Mouse (Mus musculus) hindbrain, embryonic 15.5 days (tissue): ENCODE results near the gene Kcnh7. TPM values are rescaled to one million over a fixed set of nuclear protein-coding genes. Genes with fewer than 3 reads are reported as not detected.
A peak's percentile ranks its signal among the peaks of the same experiment; 100 is the strongest.

Experiments
- ATAC-seq: fragments of 200-750 bp; cut with Nextera tagmentation; 2 replicates; pipeline ENCODE4 v1.8.0; 2017; ENCODE audit warnings: low read depth, moderate number of reproducible peaks, moderate TSS enrichment; ENCODE audit not compliant: low FRiP score
- H3K27ac ChIP-seq: fragments of 300-500 bp; sonication (generic); replicated peaks from 2 replicates; pipeline ENCODE4 v1.5.1; 2015; ENCODE audit warnings: mild to moderate bottlenecking, inconsistent platforms
- H3K27me3 ChIP-seq: fragments of 300-500 bp; sonication (generic); 2 replicates; pipeline ENCODE4 v1.6.1; 2015; ENCODE audit warnings: control low read depth, inconsistent platforms
- H3K36me3 ChIP-seq: fragments of 300-500 bp; sonication (generic); 2 replicates; pipeline ENCODE4 v1.6.1; 2015; ENCODE audit warnings: control low read depth, inconsistent platforms
- H3K4me1 ChIP-seq: fragments of 300-500 bp; sonication (generic); replicated peaks from 2 replicates; pipeline ENCODE4 v1.6.1; 2015; ENCODE audit warnings: control low read depth, inconsistent platforms
- H3K4me2 ChIP-seq: fragments of 300-500 bp; sonication (generic); 2 replicates; pipeline ENCODE4 v1.6.1; 2015; ENCODE audit warnings: moderate library complexity, mild to moderate bottlenecking, inconsistent platforms
- H3K4me3 ChIP-seq: fragments of 300-500 bp; sonication (generic); 2 replicates; pipeline ENCODE4 v1.5.1; 2015; ENCODE audit warnings: mild to moderate bottlenecking, inconsistent platforms
- H3K9ac ChIP-seq: fragments of 300-500 bp; sonication (generic); 2 replicates; pipeline ENCODE4 v1.6.1; 2015; ENCODE audit warnings: inconsistent platforms
- H3K9me3 ChIP-seq: fragments of 300-500 bp; sonication (generic); 2 replicates; pipeline ENCODE4 v1.6.1; 2016; ENCODE audit warnings: control low read depth, inconsistent platforms
- WGBS: fragments of 180-500 bp; shearing (Covaris S2); methylation state at CpG from one replicate; pipeline ENCODE4 v1.1.7; 2015; 5-methylcytosine and 5-hydroxymethylcytosine counted together
- polyA plus RNA-seq: library from polyadenylated mRNA; unstranded; fragments of >200 nt; fragmentation: Nextera tagmentation; extraction: Ambion mirVana; gene quantifications from 2 replicates; pipeline ENCODE4 v1.2.1, GENCODE M21; 2015

Kcnh7 gene
- polyA plus RNA-seq, 1 experiment from 2014 or later, result 10.3 TPM

DNA sequence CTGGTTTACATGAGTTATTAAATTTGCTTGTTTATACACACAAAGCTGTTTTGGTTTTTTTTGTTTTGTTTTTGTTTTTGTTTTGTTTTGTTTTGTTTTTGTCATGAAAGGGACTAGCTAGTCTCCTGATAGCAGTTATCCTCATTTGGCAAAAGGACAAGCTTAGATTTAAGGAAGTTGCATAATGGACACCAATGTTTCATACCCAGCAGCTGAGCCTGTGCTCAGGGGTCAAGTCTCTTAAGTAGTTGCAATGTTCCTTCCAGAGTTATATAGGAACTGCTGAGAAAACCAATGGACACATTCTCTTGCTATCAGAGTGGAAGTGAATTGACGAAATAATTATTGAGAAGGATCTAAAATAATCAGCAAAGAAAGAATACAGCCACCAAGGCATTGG is 528.0 kb downstream of the Kcnh7 start:
- H3K27ac ChIP-seq, result no peak overlapping the region
- no peak for ATAC-seq
- 78% methylated on average over 1 of the region's 1 CpGs for WGBS
- H3K9me3 ChIP-seq, result no peaks in the 10 kb centered on the region
- H3K27me3 ChIP-seq, result 0 out of 2 replicates have a peak, but pooled peaks cover 3% of the 10 kb centered on the region
- H3K9ac ChIP-seq, result no peak overlapping the region
- no peak overlapping the region for H3K4me3 ChIP-seq
- no peak overlapping the region for H3K4me2 ChIP-seq
- no peaks in the 10 kb centered on the region for H3K36me3 ChIP-seq
- H3K4me1 ChIP-seq, result no peaks in the 10 kb centered on the region

DNA sequence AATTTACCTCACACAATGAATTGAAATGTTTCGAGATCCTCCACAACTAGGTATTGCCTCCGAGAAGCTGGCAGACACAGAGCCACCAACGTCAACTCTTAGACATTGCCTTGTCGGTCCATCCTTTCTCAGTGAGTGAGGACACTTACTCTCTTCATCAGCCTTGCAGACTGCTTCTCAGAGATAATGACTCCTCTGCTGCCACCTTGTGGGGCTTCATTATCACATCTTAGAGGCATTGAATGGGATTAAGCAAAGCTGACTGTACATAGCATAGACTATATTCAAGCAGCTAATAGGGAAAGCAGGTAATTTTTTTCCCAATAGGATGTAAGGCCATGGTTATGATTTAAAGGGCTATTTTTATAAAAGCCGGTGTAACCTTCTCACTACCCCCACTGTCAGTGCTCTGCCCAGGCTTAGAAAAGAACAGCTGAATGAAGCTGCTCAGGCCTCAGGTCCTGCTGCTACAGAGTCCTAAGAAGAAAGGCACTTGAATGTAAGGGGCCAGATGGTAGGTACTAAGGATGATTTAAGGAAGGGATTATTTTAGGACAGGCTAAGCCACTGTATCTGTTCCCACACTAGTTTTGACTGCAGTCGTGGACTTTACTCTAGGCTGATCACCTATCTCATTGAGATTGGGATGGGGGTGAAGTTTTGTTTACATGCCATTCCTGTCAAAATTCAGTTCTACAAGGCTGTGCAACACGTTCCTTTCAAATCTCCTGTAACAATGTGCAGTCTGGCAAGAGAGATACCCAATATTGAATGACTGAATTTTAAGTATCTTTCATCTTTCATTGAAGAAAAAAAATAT is 529.4 kb downstream of the Kcnh7 start:
- H3K9me3 ChIP-seq, result no peaks in the 10 kb centered on the region
- H3K36me3 ChIP-seq, result no peaks in the 10 kb centered on the region
- H3K4me1 ChIP-seq, result no peaks in the 10 kb centered on the region
- WGBS, result 52% methylated on average over 7 of the region's 7 CpGs
- H3K4me3 ChIP-seq, result no peak overlapping the region
- 0 out of 2 replicates have a peak, but pooled peaks cover 3% of the 10 kb centered on the region for H3K27me3 ChIP-seq
- H3K4me2 ChIP-seq, result no peak overlapping the region
- peak; percentile 85 for ATAC-seq
- no peak overlapping the region for H3K9ac ChIP-seq
- H3K27ac ChIP-seq, result no peak overlapping the region

DNA sequence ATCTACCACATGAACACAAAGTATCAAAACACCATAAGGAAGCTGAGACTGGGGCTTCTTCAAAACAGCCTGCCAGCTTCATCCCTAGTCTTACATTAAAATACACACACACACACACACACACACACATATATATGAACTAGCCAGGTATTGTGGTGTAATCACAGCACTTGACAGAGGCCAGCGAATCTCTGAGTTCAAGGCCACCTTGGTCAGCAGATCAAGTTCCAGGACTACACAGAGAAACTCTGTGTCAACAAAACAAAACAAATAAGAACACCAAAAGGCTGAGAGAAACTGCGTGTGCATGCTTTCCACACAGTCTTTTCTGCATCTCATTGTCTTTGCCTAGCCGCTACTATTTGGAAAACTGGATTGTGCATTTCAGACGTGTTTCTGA is 531.6 kb downstream of the Kcnh7 start:
- ATAC-seq, result no peak
- Histone ChIP-seq H3K4me2 (no peak overlapping the region), H3K9ac (no peak overlapping the region), H3K4me1 (no peaks in the 10 kb centered on the region), H3K4me3 (no peak overlapping the region), H3K9me3 (no peaks in the 10 kb centered on the region), H3K36me3 (no peaks in the 10 kb centered on the region), H3K27ac (no peak overlapping the region), H3K27me3 (0 out of 2 replicates have a peak, but pooled peaks cover 3% of the 10 kb centered on the region)
- WGBS, result 81% methylated on average over 4 of the region's 4 CpGs

DNA sequence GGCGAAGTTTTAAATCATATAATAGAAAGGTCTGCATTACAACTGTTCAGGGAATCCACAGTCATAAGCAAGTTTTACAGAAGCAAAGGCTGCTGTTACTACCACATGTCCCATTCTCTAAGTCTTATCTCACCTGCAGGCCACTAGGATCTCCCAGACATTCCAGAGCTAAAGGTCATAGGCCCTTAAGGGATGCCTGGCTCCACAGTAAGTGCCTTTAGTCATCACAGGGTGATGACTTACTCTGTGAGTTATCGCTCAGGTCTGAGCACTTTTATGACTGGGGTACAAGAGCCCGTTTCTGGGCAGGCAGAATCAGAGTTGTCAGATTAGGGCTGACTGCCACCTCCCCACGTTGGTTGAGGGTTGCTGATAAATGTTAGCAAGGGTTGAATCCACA is 532.2 kb downstream of the Kcnh7 start:
- H3K9ac ChIP-seq, result no peak overlapping the region
- no peak overlapping the region for H3K4me2 ChIP-seq
- 83% methylated on average over 4 of the region's 4 CpGs for WGBS
- no peaks in the 10 kb centered on the region for H3K9me3 ChIP-seq
- no peak overlapping the region for H3K27ac ChIP-seq
- H3K4me3 ChIP-seq, result no peak overlapping the region
- ATAC-seq, result no peak
- 0 out of 2 replicates have a peak, but pooled peaks cover 4% of the 10 kb centered on the region for H3K4me1 ChIP-seq
- H3K36me3 ChIP-seq, result no peaks in the 10 kb centered on the region
- H3K27me3 ChIP-seq, result 0 out of 2 replicates have a peak, but pooled peaks cover 3% of the 10 kb centered on the region

DNA sequence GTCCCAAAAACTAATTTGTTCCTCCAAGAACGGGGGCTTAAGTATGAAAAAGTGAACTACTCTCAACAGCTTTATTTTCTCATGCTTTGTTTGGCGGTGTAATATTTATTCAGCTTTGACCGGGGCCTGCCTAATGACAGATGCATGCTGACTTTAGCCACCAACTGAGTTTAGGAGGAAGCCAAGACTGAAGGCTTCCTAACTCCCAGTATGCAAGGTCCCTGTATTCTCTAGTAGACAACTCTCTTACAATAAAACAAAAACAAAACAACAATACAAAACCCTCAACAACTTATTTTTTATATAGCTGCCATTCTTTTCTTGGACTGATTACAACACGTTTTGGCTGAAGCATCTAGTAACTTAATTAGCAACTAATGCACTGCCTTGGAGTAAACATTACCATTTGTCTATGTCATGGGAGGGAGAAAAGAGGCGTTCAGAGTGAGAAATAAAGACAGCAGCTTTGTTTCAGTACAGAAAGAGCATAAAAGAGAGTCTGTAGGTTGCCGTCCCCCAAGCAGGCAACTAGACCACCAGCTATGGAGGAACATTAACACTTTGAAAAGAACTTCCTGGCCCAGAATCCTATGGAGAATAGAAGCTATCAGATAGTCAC is 537.3 kb downstream of the Kcnh7 start:
- H3K27ac ChIP-seq, result no peak overlapping the region; the same call in 1 of the 2 replicates

DNA sequence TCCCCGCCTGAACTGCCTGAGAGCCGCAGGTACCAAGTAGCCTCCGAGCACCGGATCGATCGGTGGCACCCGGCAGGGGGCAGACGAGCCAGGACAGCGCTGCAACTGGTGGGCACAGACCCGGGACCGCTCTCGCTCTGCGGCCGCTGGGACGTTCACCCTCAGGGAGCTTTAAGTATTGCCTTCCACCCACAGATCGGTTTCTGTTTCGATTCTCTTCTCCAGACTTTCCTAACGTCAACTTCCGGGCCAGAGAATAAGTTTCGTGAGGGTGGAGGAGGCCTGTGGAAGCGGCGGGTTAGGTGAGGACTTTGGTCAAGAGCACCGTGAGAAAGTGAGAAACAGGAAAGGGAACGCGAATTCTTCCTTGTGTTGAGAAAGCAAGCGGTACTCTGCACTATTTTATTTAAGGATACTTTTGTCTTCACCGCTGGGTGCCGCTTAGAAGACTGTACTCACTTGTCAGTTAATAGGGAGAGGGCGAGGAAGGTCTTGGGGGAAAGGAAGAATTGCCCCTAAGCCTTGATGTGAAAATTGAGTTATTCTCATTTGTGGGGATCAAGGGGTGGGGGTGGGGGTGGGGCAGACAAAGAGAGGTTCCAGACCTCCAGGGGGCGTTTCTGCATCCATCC is 538.0 kb downstream of the Kcnh7 start, which contains the start of gene Ifih1:
Gene Ifih1 (minus strand): TSS at position 242 of the 632 bp plus-strand sequence.
- WGBS, result under 1% methylated on average over 30 of the region's 30 CpGs
- Histone ChIP-seq H3K4me1 (peaks cover 16% of the 10 kb centered on the region), H3K27me3 (peaks cover 8% of the 10 kb centered on the region), H3K4me3 (peak within 1 kb of the TSS; percentile 42), H3K9me3 (no peaks in the 10 kb centered on the region), H3K27ac (peak within 1 kb of the TSS; percentile 37), H3K36me3 (no peaks in the 10 kb centered on the region), H3K9ac (peak within 1 kb of the TSS; percentile 34), H3K4me2 (peak within 1 kb of the TSS; percentile 76)
- ATAC-seq, result peak; percentile 82

More for the DNA sequence above, 537.3 kb downstream of the Kcnh7 start:
- peak overlapping the region; percentile 76 for H3K4me2 ChIP-seq
- H3K9me3 ChIP-seq, result no peaks in the 10 kb centered on the region
- peak overlapping the region; percentile 42 for H3K4me3 ChIP-seq
- no peak overlapping the region for H3K9ac ChIP-seq
- 7% methylated on average over 6 of the region's 6 CpGs for WGBS
- ATAC-seq, result 0 out of 2 replicates have a peak, but pooled peaks have one; percentile 31
- H3K4me1 ChIP-seq, result peaks cover 16% of the 10 kb centered on the region
- H3K36me3 ChIP-seq, result no peaks in the 10 kb centered on the region
- H3K27me3 ChIP-seq, result peaks cover 11% of the 10 kb centered on the region

DNA sequence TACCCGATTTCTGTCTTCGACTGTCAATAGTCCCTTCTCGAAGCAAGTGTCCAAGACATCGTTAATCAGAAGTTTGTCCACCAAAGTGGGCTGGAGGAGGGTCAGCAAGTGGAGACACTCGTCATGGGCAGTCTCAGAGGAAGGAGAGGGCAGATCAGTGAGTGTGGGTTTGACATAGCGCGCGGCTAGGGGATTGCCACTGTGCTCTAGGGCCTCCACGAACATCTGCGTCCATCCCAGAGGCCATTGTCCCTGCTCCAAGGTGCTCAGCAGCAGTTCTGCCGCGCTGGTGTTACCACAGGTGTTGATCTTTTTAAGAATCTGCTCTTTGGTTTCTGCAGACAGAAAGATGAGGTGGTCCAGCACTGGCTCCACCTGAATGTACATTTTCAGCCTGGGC is 538.6 kb downstream of the Kcnh7 start:
- peak; percentile 57; the same call in 1 of the 2 replicates for ATAC-seq
- peak overlapping the region; percentile 76 for H3K4me2 ChIP-seq
- 31% methylated on average over 12 of the region's 12 CpGs for WGBS

DNA sequence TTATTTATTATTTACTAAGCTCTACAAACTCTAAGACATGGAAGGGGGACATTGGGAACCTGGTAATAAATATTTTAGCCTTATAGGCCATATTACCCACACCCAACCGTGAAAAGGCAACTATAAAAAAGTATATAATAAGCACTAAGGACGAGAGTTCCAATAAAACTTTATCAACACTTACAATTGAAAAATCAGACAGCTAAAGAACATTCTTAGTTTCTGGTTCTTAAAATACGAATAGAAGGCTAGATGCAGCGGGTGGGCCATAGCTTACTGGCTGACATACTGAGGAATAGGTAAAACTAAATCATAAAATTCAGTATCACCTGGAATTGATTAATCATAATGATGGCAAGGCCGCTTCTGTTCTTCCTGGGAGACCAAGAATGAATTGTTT is 539.2 kb downstream of the Kcnh7 start:
- Histone ChIP-seq H3K27ac (no peak overlapping the region), H3K4me1 (peaks cover 16% of the 10 kb centered on the region), H3K4me2 (no peak overlapping the region), H3K4me3 (no peak overlapping the region), H3K36me3 (no peaks in the 10 kb centered on the region), H3K27me3 (peaks cover 8% of the 10 kb centered on the region), H3K9me3 (no peaks in the 10 kb centered on the region), H3K9ac (no peak overlapping the region)
- 95% methylated on average over 5 of the region's 5 CpGs for WGBS
- ATAC-seq, result no peak

More for the DNA sequence above, 538.6 kb downstream of the Kcnh7 start:
- Histone ChIP-seq H3K27ac (no peak overlapping the region), H3K9me3 (no peaks in the 10 kb centered on the region), H3K9ac (no peak overlapping the region), H3K36me3 (no peaks in the 10 kb centered on the region), H3K27me3 (peaks cover 8% of the 10 kb centered on the region), H3K4me3 (peak overlapping the region; percentile 42), H3K4me1 (peaks cover 16% of the 10 kb centered on the region)
